Mouse (Mus musculus) E14TG2a.4 (cell line): ENCODE results near the gene Pold2.

ENCODE experiments used
- CTCF ChIP-seq: conservative IDR thresholded peaks from 2 replicates; pipeline ENCODE4 v1.5.1; 2014; ENCODE audit warnings: low read length
- NANOG ChIP-seq: IDR thresholded peaks from 2 replicates; pipeline ENCODE4 v1.6.1; 2014; ENCODE audit warnings: borderline replicate concordance, low read length, mixed read lengths
- POU5F1 ChIP-seq: IDR thresholded peaks from 2 replicates; pipeline ENCODE4 v1.6.1; 2014; ENCODE audit warnings: low read length, borderline replicate concordance

GRCm38 (mm10) chr11:5898531-5898930 is 20.4 kb upstream of the Pold2 start, which contains the start of gene Myl7:
- TF ChIP-seq POU5F1 (no peak), CTCF (no peak), NANOG (no peak)
